Mouse (Mus musculus): Measurements from ENCODE around the gene Tiam1.

DNA sequence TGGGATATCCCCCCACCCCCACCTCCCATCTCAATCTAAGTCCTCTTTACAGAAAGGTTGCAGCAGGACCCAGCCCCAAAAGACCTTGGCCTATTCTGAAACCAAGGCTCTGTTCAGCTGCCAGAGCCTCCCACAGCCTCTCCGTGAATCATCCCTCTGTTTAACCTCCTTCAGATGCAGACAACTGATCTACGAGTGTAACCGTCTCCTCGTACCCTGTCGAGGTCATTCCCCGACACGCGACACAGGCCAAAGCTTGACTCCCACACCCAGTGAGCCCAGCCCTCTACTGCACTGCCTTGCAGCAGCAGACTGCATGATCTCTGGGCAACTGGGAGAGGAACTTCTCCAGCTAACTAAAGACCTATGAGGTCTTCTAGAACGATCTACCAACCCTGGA is 3.9 kb downstream of the Tiam1 start:
- no peak for TF ChIP-seq CTCF (IDR thresholded peaks at IDR 0.05; ENCODE audit: low read depth, low read length)
- no peak for TF ChIP-seq TAL1 (conservative IDR thresholded peaks at IDR 0.05; ENCODE audit: low read depth, low read length)
